Mouse (Mus musculus) ES-Bruce4 (cell line): ENCODE data around the gene Eya2.

Experiments
- CTCF ChIP-seq: IDR thresholded peaks from one replicate; pipeline ENCODE4 v1.8.1; 2011; ENCODE audit warnings: low read depth, low read length
- EP300 ChIP-seq: IDR thresholded peaks from 2 replicates; pipeline ENCODE4 v1.6.1; 2011; ENCODE audit warnings: low read depth, low read length; ENCODE audit not compliant: insufficient read depth

DNA sequence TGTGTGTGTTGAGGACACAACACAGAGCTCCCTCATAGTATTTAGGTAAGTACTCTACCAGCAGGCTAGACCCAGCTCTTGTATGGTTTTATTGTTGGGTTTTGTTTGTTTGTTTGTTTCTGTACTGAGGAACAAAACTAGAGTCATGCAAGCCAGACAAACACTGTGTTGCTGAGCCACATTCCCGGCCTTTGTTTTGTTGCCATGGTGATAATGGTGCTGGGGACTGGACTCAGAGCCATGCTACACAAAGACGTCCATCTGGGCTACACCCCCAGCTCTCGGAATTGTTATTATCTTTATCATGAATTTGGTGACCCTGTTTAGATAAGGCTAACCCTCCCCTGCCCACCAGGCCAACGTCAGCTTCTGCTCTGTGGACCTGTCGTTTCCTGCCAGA lies 163.7 kb downstream of the Eya2 start:
- TF ChIP-seq CTCF (no peak), EP300 (no peak)
